Mouse (Mus musculus) stomach, postnatal 0 days (tissue): ENCODE results near the gene Arhgef38.

Source experiments
- CTCF ChIP-seq: IDR thresholded peaks from 2 replicates; pipeline ENCODE4 v1.5.1; 2016; ENCODE audit warnings: antibody characterized with exemption, low read depth, mild to moderate bottlenecking, moderate library complexity
- EP300 ChIP-seq: optimal IDR thresholded peaks from 2 replicates; pipeline ENCODE3; 2016; ENCODE audit warnings: antibody characterized with exemption

- TF ChIP-seq CTCF = no peak
- TF ChIP-seq EP300 = no peak
Measured at GRCm38 (mm10) chr3:133163174-133163573, 71.6 kb downstream of the Arhgef38 start.
